Mouse (Mus musculus): ENCODE data around the gene Ccnq. TPM values are rescaled to one million over a fixed set of nuclear protein-coding genes. Genes with fewer than 3 reads are reported as not detected.
A peak's percentile ranks its signal among the peaks of the same experiment; 100 is the strongest.

Ccnq gene
- polyA plus RNA-seq, 1 experiment = 51.3 TPM

DNA sequence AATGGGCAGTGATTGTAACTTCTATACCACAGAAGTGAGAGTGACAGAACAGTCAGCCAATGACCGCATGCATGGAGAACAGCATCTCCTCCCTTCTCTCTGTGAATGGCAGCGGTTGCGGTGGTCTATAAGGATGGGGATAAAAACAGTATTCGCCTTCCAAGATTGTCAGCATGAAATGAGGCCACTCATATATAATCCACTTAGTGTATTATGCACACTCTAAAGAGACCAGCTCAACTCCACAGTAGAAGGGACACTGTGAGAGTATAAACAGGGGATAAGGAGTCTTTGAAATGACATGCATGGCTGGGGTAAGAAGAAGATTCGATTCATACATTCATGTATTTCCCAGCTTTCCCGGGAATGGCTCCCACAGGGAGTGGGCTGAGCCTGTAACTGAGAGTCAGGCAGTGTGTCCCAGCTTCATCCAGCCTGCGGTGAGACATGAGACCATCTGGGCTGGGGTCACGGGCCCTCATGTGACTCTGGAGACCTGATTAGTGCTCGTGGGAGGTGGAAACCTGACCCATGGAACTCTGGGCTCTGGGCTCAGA is 31.3 kb upstream of the Ccnq start:
- H3K9me3 ChIP-seq = no peaks in the 10 kb centered on the region
- peaks cover 18% of the 10 kb centered on the region for H3K27me3 ChIP-seq (replicated peaks)
- no peak overlapping the region for H3K4me3 ChIP-seq (replicated peaks)
- H3K36me3 ChIP-seq (replicated peaks; ENCODE audit: low read length) = no peaks in the 10 kb centered on the region
- H3K4me1 ChIP-seq = peaks cover 60% of the 10 kb centered on the region
- TF ChIP-seq GATA1 (IDR thresholded peaks at IDR 0.05; ENCODE audit: borderline replicate concordance, low read length) (no peak), FLI1 (IDR thresholded peaks at IDR 0.05; ENCODE audit: low read length) (no peak)

DNA sequence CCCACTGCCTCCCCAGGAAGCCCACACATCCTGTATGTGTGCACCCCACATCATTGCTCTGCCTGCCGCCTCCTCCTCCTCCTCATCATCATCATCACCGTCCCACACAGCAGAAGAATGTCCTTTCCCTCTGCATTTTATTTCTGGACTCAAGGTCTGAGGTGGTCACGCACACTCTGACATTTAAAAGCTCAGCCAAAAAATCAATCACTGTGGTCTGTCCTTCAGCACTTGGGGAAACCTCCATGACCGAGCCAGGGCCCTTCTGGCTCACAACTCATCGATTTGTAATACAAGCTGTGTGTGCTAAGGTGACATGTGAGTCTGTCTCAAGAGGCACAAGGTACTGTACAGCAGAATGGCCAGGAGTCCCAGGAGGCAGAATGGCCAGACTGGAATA is 30.8 kb upstream of the Ccnq start:
- H3K4me3 ChIP-seq (replicated peaks) = peak overlapping the region; percentile 39
- no peaks in the 10 kb centered on the region for H3K9me3 ChIP-seq
- peaks cover 63% of the 10 kb centered on the region for H3K4me1 ChIP-seq
- TF ChIP-seq GATA1 (IDR thresholded peaks at IDR 0.05; ENCODE audit: borderline replicate concordance, low read length) = no peak
- TF ChIP-seq FLI1 (IDR thresholded peaks at IDR 0.05; ENCODE audit: low read length) = no peak
- H3K36me3 ChIP-seq (replicated peaks; ENCODE audit: low read length) = no peaks in the 10 kb centered on the region
- peaks cover 18% of the 10 kb centered on the region for H3K27me3 ChIP-seq (replicated peaks)

DNA sequence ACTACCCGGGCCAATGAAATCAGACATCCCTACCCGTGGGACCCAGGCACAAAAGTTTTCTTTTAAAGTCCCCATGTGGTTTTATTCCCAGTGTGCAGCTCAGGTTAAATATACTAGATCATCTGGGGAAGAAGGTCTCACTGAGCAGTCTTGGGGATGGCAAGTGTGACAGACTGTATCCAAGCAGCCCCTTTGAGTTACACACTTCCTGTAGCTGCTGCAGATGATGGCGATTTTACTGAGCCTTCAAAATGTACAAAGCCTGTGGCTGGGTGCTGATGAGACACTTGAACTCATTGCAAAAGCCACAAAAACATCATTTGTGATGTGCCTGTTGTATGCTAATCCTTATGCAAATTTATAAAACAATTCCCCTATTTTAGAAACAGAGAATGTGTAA is 29.0 kb upstream of the Ccnq start:
- Histone ChIP-seq H3K4me3 (replicated peaks) (no peak overlapping the region), H3K27me3 (replicated peaks) (peaks cover 14% of the 10 kb centered on the region), H3K9me3 (peaks cover 3% of the 10 kb centered on the region; the same call in 1 of the 2 replicates), H3K36me3 (replicated peaks; ENCODE audit: low read length) (peaks cover 2% of the 10 kb centered on the region), H3K4me1 (peaks cover 65% of the 10 kb centered on the region)
- TF ChIP-seq FLI1 (IDR thresholded peaks at IDR 0.05; ENCODE audit: low read length) (no peak), GATA1 (IDR thresholded peaks at IDR 0.05; ENCODE audit: borderline replicate concordance, low read length) (no peak)

DNA sequence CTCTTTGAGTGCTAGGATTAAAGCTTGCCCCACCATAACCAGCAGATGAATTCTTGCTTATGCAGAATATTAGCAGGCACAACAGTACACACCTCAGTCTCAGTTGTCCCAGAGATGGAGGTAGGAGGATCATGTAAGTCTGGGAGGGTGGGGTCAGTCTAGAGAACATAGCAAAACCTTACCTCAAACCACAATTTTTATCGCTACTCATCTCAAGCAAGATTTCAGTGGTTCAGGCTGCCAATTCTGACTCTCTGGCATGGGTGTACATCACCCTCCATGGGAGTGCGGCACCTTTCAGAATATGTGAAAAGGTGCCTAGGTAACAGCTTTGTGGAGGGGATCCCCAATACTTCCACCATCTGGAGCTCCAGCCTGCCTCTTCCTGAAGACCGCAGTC is 28.5 kb upstream of the Ccnq start:
- TF ChIP-seq GATA1 (IDR thresholded peaks at IDR 0.05; ENCODE audit: borderline replicate concordance, low read length) = no peak
- TF ChIP-seq FLI1 (IDR thresholded peaks at IDR 0.05; ENCODE audit: low read length) = no peak
- no peak overlapping the region for H3K4me3 ChIP-seq (replicated peaks)

DNA sequence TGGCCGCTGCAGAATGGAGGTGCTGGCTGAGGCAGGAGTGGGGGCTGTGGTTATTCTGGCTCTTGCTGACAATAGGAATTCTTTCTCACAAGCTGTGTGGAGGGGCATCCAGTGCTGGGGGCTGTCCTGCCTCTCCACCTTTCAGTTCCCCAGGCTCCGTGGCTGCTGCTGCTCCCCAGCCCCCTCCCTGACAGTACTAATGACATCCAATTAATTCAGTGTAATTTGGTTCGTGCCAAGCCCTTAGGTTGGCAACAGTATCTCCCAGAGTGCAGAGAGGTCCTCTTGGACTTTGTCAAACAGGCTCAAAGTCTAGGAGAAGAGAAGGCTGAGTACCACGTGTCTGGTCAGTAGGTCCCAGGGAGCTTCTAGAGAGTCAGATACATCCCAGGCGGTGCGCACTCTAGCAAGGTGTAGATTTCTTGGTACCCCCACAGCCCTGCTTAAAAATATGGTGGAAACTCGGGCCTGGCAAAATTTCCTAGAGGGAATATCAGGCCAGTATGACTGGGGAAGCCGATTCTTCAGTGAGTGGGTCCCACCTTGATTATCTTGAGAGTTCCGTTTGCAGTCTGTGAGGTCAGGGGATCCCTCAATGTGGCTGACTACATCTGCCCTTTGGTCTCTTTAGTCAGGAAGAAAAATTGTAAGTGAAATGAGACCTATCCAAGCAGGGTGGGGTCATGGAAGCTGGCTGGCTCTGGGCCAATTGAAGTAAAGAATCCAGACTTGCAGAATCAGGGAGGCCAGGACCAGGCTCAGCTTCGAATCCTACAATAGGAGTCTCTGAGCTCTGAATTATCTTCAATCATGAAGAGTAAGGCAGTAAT is 26.5 kb upstream of the Ccnq start:
- Histone ChIP-seq H3K9me3 (peaks cover 4% of the 10 kb centered on the region; the same call in 1 of the 2 replicates), H3K36me3 (replicated peaks; ENCODE audit: low read length) (peaks cover 2% of the 10 kb centered on the region), H3K4me3 (replicated peaks) (no peak overlapping the region), H3K27me3 (replicated peaks) (peaks cover 7% of the 10 kb centered on the region), H3K4me1 (peaks cover 76% of the 10 kb centered on the region)
- no peak for TF ChIP-seq FLI1 (IDR thresholded peaks at IDR 0.05; ENCODE audit: low read length)
- no peak for TF ChIP-seq GATA1 (IDR thresholded peaks at IDR 0.05; ENCODE audit: borderline replicate concordance, low read length)

More for the DNA sequence above, 28.5 kb upstream of the Ccnq start:
- peaks cover 2% of the 10 kb centered on the region for H3K36me3 ChIP-seq (replicated peaks; ENCODE audit: low read length)
- peaks cover 4% of the 10 kb centered on the region; the same call in 1 of the 2 replicates for H3K9me3 ChIP-seq
- H3K4me1 ChIP-seq = peaks cover 65% of the 10 kb centered on the region
- H3K27me3 ChIP-seq (replicated peaks) = peaks cover 12% of the 10 kb centered on the region

DNA sequence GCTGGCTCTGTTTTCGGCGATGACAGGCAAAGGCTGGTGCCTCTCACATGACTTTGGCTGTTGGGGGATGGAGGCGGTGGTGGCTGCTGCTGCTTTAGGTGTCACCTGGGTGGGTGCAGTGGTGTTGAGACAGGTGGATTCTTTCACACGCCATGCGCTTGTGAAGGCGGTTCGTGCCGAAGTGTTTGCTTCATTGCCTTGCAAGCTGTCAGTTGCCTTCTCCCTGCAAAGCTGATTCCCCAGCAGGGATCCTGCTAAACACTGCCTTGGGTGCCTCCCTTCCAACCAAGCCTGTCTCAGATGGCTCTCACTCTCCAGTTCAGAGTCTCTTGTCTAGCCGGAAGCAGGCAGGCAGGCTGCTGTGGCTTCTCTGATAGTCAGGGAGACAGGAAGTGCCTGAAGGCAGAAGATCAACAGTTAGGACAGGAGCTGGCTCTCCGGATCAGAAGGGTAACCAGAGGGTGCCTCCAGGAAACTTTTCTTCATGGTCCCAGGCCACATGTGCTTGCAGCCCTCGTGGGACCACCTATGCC is 20.3 kb upstream of the Ccnq start:
- peak; percentile 100 for TF ChIP-seq FLI1 (IDR thresholded peaks at IDR 0.05; ENCODE audit: low read length)
- TF ChIP-seq GATA1 (IDR thresholded peaks at IDR 0.05; ENCODE audit: borderline replicate concordance, low read length) = peak; percentile 99
- Histone ChIP-seq H3K9me3 (peaks cover 4% of the 10 kb centered on the region; the same call in 1 of the 2 replicates), H3K4me1 (peaks cover 83% of the 10 kb centered on the region), H3K4me3 (replicated peaks) (peak overlapping the region; percentile 90), H3K36me3 (replicated peaks; ENCODE audit: low read length) (peaks cover 2% of the 10 kb centered on the region), H3K27me3 (replicated peaks) (no peaks in the 10 kb centered on the region)

DNA sequence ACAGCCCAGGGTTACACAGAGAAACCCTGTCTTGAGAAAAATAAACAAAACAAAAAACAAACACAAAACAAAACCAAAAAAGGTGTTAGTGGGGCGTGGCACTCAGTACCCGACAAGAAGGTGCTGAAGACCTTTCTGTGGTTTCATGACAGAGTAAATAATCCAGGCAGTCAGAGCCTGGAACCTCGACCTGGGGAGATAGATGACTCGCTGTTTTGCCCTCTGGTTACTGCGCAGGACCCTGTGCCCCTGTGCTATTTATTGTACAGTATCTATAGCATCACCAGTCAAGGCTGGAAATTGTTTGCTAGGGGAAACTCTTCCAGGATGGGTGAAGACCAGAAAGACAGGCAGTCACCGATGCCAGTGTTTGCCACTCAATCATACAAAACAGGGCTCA is 18.9 kb upstream of the Ccnq start:
- H3K27me3 ChIP-seq (replicated peaks) = no peaks in the 10 kb centered on the region
- no peaks in the 10 kb centered on the region for H3K36me3 ChIP-seq (replicated peaks; ENCODE audit: low read length)
- H3K9me3 ChIP-seq = no peaks in the 10 kb centered on the region
- peak overlapping the region; percentile 5 for H3K4me3 ChIP-seq (replicated peaks)
- H3K4me1 ChIP-seq = peaks cover 82% of the 10 kb centered on the region
- TF ChIP-seq GATA1 (IDR thresholded peaks at IDR 0.05; ENCODE audit: borderline replicate concordance, low read length) (no peak), FLI1 (IDR thresholded peaks at IDR 0.05; ENCODE audit: low read length) (no peak)

DNA sequence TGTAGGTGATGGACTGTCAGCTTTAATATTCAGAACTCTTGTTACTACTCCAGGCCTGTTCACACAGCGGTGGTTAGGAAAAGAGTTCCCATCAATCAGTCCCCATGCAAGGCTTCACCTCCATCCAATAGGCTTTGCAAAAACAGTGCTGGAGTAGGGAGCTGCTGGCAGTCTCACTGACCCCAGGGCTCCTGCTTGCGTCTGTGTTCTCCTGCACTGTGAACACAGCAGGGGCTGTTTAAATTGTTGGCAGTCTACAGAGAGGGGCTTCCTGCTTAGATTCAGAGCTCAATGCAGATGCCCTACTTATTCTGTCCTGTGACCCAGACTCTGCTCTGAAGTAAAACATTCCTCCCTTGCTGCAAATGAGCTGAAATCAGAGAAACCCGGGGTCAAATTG is 17.2 kb upstream of the Ccnq start:
- Histone ChIP-seq H3K4me3 (replicated peaks) (no peak overlapping the region), H3K27me3 (replicated peaks) (no peaks in the 10 kb centered on the region), H3K9me3 (no peaks in the 10 kb centered on the region), H3K36me3 (replicated peaks; ENCODE audit: low read length) (no peaks in the 10 kb centered on the region), H3K4me1 (peaks cover 85% of the 10 kb centered on the region)
- TF ChIP-seq GATA1 (IDR thresholded peaks at IDR 0.05; ENCODE audit: borderline replicate concordance, low read length) (no peak), FLI1 (IDR thresholded peaks at IDR 0.05; ENCODE audit: low read length) (no peak)

DNA sequence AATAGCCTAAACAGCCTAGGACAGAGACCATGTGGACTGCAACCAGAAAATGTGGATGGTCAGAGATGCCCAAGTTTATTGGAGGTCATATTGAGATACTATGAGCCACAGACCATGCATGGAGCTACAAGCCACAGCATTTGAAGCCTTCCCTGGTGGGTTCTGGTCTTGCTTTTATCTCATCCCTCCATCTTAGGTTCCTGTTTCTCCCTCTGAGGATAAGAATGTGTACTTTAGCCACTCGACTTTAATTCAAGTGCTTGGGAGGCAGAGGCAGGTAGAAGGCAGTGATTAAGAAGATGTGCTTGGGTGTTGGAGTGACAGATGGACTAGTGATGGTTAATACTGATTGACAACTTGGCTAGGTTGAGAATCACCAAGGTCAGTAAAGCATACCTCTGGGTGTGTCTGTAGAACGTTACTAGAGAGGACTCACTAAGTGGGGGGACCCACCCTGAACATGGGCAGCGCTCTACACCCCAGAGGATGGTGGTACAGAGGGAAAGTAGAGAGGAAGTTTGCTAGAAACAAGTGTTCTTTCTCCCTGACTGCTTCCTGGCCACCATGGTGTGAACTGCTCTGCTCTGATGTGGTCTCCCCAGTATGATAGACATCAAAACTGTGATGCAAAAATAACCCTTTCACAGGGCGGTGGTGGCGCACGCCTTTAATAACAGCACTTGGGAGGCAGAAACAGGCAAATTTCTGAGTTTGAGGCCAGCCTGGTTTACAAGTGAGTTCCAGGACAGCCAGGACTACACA is 14.7 kb upstream of the Ccnq start:
- no peak for TF ChIP-seq GATA1 (IDR thresholded peaks at IDR 0.05; ENCODE audit: borderline replicate concordance, low read length)
- TF ChIP-seq FLI1 (IDR thresholded peaks at IDR 0.05; ENCODE audit: low read length) = no peak
- no peaks in the 10 kb centered on the region for H3K27me3 ChIP-seq (replicated peaks)

More for the DNA sequence above, 14.7 kb upstream of the Ccnq start:
- Histone ChIP-seq H3K36me3 (replicated peaks; ENCODE audit: low read length) (no peaks in the 10 kb centered on the region), H3K9me3 (no peaks in the 10 kb centered on the region), H3K4me1 (peaks cover 76% of the 10 kb centered on the region), H3K4me3 (replicated peaks) (no peak overlapping the region)
